Mouse (Mus musculus) right cerebral cortex, postnatal 10 days (tissue): Measurements from ENCODE around the gene Fbxl21.

ENCODE experiments used
- DNase-seq, 2 experiments: peaks; one replicate each; pipeline ENCODE4 v3.0.0; 2021; ENCODE audit warnings: low spot score in 2 of 2

Fbxl21 gene

GRCm38 (mm10) chr13:56535570-56535969 is 13.3 kb downstream of the Fbxl21 start:
- no peak for DNase-seq

- DNase-seq: no peak
These were observed 14.8 kb downstream of the Fbxl21 start for GRCm38 (mm10) chr13:56537026-56537425.

- DNase-seq: peak in 1 of 2 experiments; percentile 43
These were observed 17.6 kb downstream of the Fbxl21 start for GRCm38 (mm10) chr13:56539846-56540245.

GRCm38 (mm10) chr13:56543805-56544204 is 21.5 kb downstream of the Fbxl21 start:
- DNase-seq: no peak

GRCm38 (mm10) chr13:56544956-56545355 is 22.7 kb downstream of the Fbxl21 start:
- no peak for DNase-seq

- peak in 1 of 2 experiments; percentile 8 for DNase-seq
These were observed 26.1 kb downstream of the Fbxl21 start, which contains the start of gene Lect2 for GRCm38 (mm10) chr13:56548401-56548800. Gene Lect2 (minus strand): TSS chr13:56548502.

- peak in 1 of 2 experiments; percentile 12 for DNase-seq
These were observed 27.1 kb downstream of the Fbxl21 start for GRCm38 (mm10) chr13:56549364-56549763.

- peak in 1 of 2 experiments; percentile 13 for DNase-seq
These were observed 28.3 kb downstream of the Fbxl21 start for GRCm38 (mm10) chr13:56550574-56550973.

- no peak for DNase-seq
These were observed 29.4 kb downstream of the Fbxl21 start for GRCm38 (mm10) chr13:56551661-56552060.

- DNase-seq: peak in 1 of 2 experiments; percentile 11
These were observed 31.7 kb downstream of the Fbxl21 start for GRCm38 (mm10) chr13:56553923-56554322.

GRCm38 (mm10) chr13:56554409-56554808 is 32.1 kb downstream of the Fbxl21 start:
- DNase-seq: peak; percentile 78 to 84

GRCm38 (mm10) chr13:56555957-56556356 is 33.7 kb downstream of the Fbxl21 start:
- DNase-seq: peak; percentile 44 to 63

- DNase-seq: no peak
These were observed 34.4 kb downstream of the Fbxl21 start for GRCm38 (mm10) chr13:56556701-56557100.

- DNase-seq: no peak
These were observed 36.5 kb downstream of the Fbxl21 start for GRCm38 (mm10) chr13:56558811-56559210.

GRCm38 (mm10) chr13:56559841-56560370 is 37.6 kb downstream of the Fbxl21 start:
- no peak for DNase-seq

GRCm38 (mm10) chr13:56561129-56561528 is 38.9 kb downstream of the Fbxl21 start:
- DNase-seq: no peak

- DNase-seq: peak in 1 of 2 experiments; percentile 48
These were observed 40.8 kb downstream of the Fbxl21 start for GRCm38 (mm10) chr13:56563075-56563474.

- DNase-seq: no peak
These were observed 44.1 kb downstream of the Fbxl21 start for GRCm38 (mm10) chr13:56566336-56566735.

GRCm38 (mm10) chr13:56571645-56572044 is 49.4 kb downstream of the Fbxl21 start:
- DNase-seq: no peak

GRCm38 (mm10) chr13:56575074-56575473 is 52.8 kb downstream of the Fbxl21 start:
- DNase-seq: no peak

GRCm38 (mm10) chr13:56575701-56576321 is 53.5 kb downstream of the Fbxl21 start:
- peak; percentile 57 to 70 for DNase-seq

- DNase-seq: no peak
These were observed 55.8 kb downstream of the Fbxl21 start for GRCm38 (mm10) chr13:56578097-56578496.

- no peak for DNase-seq
These were observed 58.2 kb downstream of the Fbxl21 start for GRCm38 (mm10) chr13:56580450-56580849.
